Mouse (Mus musculus): ENCODE results near the gene Rbm12. TPM values are rescaled to one million over a fixed set of nuclear protein-coding genes. Genes with fewer than 3 reads are reported as not detected.

Rbm12 gene
- polyA plus RNA-seq, 1 experiment from 2014 or later, result 47.3 TPM

GRCm38 (mm10) chr2:156091926-156092325 lies 19.9 kb downstream of the Rbm12 start:
- Histone ChIP-seq H3K27ac (replicated peaks; ENCODE audit: low read depth, low read length) (no peak overlapping the region), H3K27me3 (ENCODE audit: control insufficient read depth, insufficient read depth, low read length) (no peaks in the 10 kb centered on the region), H3K9me3 (replicated peaks; ENCODE audit: control insufficient read depth, low read length) (no peaks in the 10 kb centered on the region), H3K4me1 (ENCODE audit: control insufficient read depth, insufficient read depth, low read length) (no peaks in the 10 kb centered on the region), H3K9ac (replicated peaks; ENCODE audit: low read length) (no peak overlapping the region), H3K4me3 (ENCODE audit: low read depth, low read length) (no peak overlapping the region), H3K36me3 (replicated peaks; ENCODE audit: control insufficient read depth, insufficient read depth, low read depth, low read length) (peaks cover 3% of the 10 kb centered on the region), H3K4me2 (ENCODE audit: low read depth, low read length) (no peak overlapping the region)
- 87% methylated on average over 5 of the region's 5 CpGs for WGBS
- ATAC-seq (replicated peaks; ENCODE audit: insufficient number of reproducible peaks, low FRiP score, low TSS enrichment, low read depth), result no peak
- no peak for DNase-seq (ENCODE audit: low spot score)

GRCm38 (mm10) chr2:156089799-156090198 lies 22.0 kb downstream of the Rbm12 start:
- DNase-seq (ENCODE audit: low spot score) (no peak), ATAC-seq (replicated peaks; ENCODE audit: insufficient number of reproducible peaks, low FRiP score, low TSS enrichment, low read depth) (no peak)

DNA sequence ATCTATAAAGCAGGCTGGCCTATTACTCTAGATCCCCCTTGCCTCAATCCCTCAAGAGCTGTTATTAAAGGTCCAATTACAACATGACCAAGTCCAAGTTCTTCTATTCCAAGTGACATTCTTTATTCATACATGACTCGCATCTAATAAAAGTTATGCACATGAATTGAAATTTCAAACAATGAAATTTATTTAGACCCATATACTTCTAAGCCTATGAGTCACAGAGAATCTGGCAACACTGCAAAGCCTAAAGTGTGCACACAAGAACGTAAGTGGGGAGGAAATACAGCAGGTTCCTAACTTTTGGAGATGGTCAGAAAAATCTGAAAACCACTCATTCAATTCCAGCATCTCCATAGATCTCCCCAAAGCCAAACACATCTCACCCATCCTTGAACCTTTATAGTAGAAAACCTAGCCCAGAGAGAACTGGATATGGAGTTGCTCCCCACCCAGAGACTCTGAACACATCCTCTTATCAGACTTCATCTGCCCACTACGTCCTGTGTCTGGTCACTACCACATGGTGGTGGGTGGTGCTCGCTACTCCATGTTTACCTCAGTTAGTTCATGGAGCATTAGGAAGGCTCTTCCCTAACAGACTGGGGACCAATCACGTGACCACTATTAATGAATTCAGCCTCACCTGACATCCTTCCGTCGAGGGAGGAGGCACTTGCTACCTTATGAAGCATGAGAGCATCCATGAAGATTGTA lies 24.2 kb downstream of the Rbm12 start:
- ATAC-seq (replicated peaks; ENCODE audit: insufficient number of reproducible peaks, low FRiP score, low TSS enrichment, low read depth) (no peak), DNase-seq (ENCODE audit: low spot score) (no peak)
- H3K9ac ChIP-seq (replicated peaks; ENCODE audit: low read length), result no peak overlapping the region
- no peaks in the 10 kb centered on the region for H3K9me3 ChIP-seq (replicated peaks; ENCODE audit: control insufficient read depth, low read length)
- H3K27ac ChIP-seq (replicated peaks; ENCODE audit: low read depth, low read length), result no peak overlapping the region
- H3K4me3 ChIP-seq (ENCODE audit: low read depth, low read length), result no peak overlapping the region
- H3K27me3 ChIP-seq (ENCODE audit: control insufficient read depth, insufficient read depth, low read length), result no peaks in the 10 kb centered on the region
- no peak overlapping the region for H3K4me2 ChIP-seq (ENCODE audit: low read depth, low read length)
- no peaks in the 10 kb centered on the region for H3K36me3 ChIP-seq (replicated peaks; ENCODE audit: control insufficient read depth, insufficient read depth, low read depth, low read length)
- 88% methylated on average over 7 of the region's 7 CpGs for WGBS
- H3K4me1 ChIP-seq (ENCODE audit: control insufficient read depth, insufficient read depth, low read length), result no peaks in the 10 kb centered on the region

More at GRCm38 (mm10) chr2:156089799-156090198, 22.0 kb downstream of the Rbm12 start:
- Histone ChIP-seq H3K4me3 (ENCODE audit: low read depth, low read length) (no peak overlapping the region), H3K36me3 (replicated peaks; ENCODE audit: control insufficient read depth, insufficient read depth, low read depth, low read length) (no peaks in the 10 kb centered on the region), H3K27me3 (ENCODE audit: control insufficient read depth, insufficient read depth, low read length) (no peaks in the 10 kb centered on the region), H3K4me2 (ENCODE audit: low read depth, low read length) (no peak overlapping the region), H3K4me1 (ENCODE audit: control insufficient read depth, insufficient read depth, low read length) (no peaks in the 10 kb centered on the region), H3K9me3 (replicated peaks; ENCODE audit: control insufficient read depth, low read length) (no peaks in the 10 kb centered on the region), H3K27ac (replicated peaks; ENCODE audit: low read depth, low read length) (no peak overlapping the region), H3K9ac (replicated peaks; ENCODE audit: low read length) (no peak overlapping the region)
- 79% methylated on average over 1 of the region's 1 CpGs for WGBS

- H3K9ac ChIP-seq (replicated peaks; ENCODE audit: low read length), result no peak overlapping the region
- no peaks in the 10 kb centered on the region for H3K4me1 ChIP-seq (ENCODE audit: control insufficient read depth, insufficient read depth, low read length)
- 91% methylated on average over 3 of the region's 3 CpGs for WGBS
- ATAC-seq (replicated peaks; ENCODE audit: insufficient number of reproducible peaks, low FRiP score, low TSS enrichment, low read depth), result no peak
- no peaks in the 10 kb centered on the region for H3K9me3 ChIP-seq (replicated peaks; ENCODE audit: control insufficient read depth, low read length)
- H3K4me3 ChIP-seq (ENCODE audit: low read depth, low read length), result no peak overlapping the region
- DNase-seq (ENCODE audit: low spot score), result no peak
- no peaks in the 10 kb centered on the region for H3K27me3 ChIP-seq (ENCODE audit: control insufficient read depth, insufficient read depth, low read length)
- H3K36me3 ChIP-seq (replicated peaks; ENCODE audit: control insufficient read depth, insufficient read depth, low read depth, low read length), result no peaks in the 10 kb centered on the region
- no peak overlapping the region for H3K4me2 ChIP-seq (ENCODE audit: low read depth, low read length)
- no peak overlapping the region for H3K27ac ChIP-seq (replicated peaks; ENCODE audit: low read depth, low read length)
Measured at GRCm38 (mm10) chr2:156084541-156084940, 27.2 kb downstream of the Rbm12 start.

- H3K27ac ChIP-seq (replicated peaks; ENCODE audit: low read depth, low read length), result no peak overlapping the region
- no peak overlapping the region for H3K4me3 ChIP-seq (ENCODE audit: low read depth, low read length)
- DNase-seq (ENCODE audit: low spot score) (no peak), ATAC-seq (replicated peaks; ENCODE audit: insufficient number of reproducible peaks, low FRiP score, low TSS enrichment, low read depth) (no peak)
- H3K4me1 ChIP-seq (ENCODE audit: control insufficient read depth, insufficient read depth, low read length), result no peaks in the 10 kb centered on the region
- no peak overlapping the region for H3K4me2 ChIP-seq (ENCODE audit: low read depth, low read length)
- H3K9ac ChIP-seq (replicated peaks; ENCODE audit: low read length), result no peak overlapping the region
- 93% methylated on average over 7 of the region's 7 CpGs for WGBS
- H3K9me3 ChIP-seq (replicated peaks; ENCODE audit: control insufficient read depth, low read length), result no peaks in the 10 kb centered on the region
- peaks cover 8% of the 10 kb centered on the region for H3K36me3 ChIP-seq (replicated peaks; ENCODE audit: control insufficient read depth, insufficient read depth, low read depth, low read length)
- H3K27me3 ChIP-seq (ENCODE audit: control insufficient read depth, insufficient read depth, low read length), result no peaks in the 10 kb centered on the region
Measured at GRCm38 (mm10) chr2:156080391-156080790, 31.4 kb downstream of the Rbm12 start.

DNA sequence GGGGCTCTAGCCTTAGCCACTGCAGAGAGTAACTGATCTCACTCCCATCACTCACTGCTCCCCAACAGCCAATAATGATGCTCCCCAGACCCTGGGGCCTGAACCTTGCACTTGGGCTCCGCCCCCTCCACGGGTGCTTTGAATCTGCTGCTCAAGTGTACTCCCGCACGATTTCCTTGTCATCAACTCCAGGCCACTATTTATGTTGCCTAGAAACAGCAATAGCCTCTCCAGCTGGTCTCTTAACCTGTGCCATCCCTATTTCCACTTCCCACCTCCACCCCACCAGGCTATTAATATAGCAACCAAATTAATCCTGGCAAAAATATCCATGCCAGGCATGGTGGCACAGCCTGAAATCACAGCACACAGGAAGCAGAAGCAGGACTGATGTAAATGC lies 32.1 kb downstream of the Rbm12 start:
- Histone ChIP-seq H3K9me3 (replicated peaks; ENCODE audit: control insufficient read depth, low read length) (no peaks in the 10 kb centered on the region), H3K4me1 (ENCODE audit: control insufficient read depth, insufficient read depth, low read length) (no peaks in the 10 kb centered on the region), H3K9ac (replicated peaks; ENCODE audit: low read length) (no peak overlapping the region), H3K27me3 (ENCODE audit: control insufficient read depth, insufficient read depth, low read length) (no peaks in the 10 kb centered on the region), H3K4me2 (ENCODE audit: low read depth, low read length) (no peak overlapping the region), H3K36me3 (replicated peaks; ENCODE audit: control insufficient read depth, insufficient read depth, low read depth, low read length) (peaks cover 10% of the 10 kb centered on the region), H3K27ac (replicated peaks; ENCODE audit: low read depth, low read length) (no peak overlapping the region), H3K4me3 (ENCODE audit: low read depth, low read length) (no peak overlapping the region)
- ATAC-seq (replicated peaks; ENCODE audit: insufficient number of reproducible peaks, low FRiP score, low TSS enrichment, low read depth), result no peak
- WGBS, result 61% methylated on average over 4 of the region's 4 CpGs
- DNase-seq (ENCODE audit: low spot score), result no peak

DNA sequence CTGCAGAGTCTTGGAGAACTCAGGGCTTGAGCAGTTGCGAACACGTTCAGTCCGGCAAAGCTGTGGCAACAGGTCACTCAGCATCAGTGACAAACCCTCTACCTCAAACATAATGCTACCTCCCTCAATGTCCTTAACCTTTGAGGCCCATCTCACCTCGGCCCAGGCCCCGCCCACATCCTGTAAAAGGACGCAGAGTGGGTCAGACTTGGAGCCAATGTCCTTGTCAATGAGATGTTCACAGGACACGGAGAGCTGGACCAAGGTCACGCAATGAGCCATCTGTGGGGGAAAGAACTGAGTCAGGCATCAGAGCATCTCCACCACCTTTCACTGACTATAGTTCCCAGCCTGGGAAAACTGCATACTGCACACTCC lies 32.6 kb downstream of the Rbm12 start:
- Histone ChIP-seq H3K4me2 (ENCODE audit: low read depth, low read length) (no peak overlapping the region), H3K4me1 (ENCODE audit: control insufficient read depth, insufficient read depth, low read length) (no peaks in the 10 kb centered on the region), H3K4me3 (ENCODE audit: low read depth, low read length) (no peak overlapping the region), H3K9ac (replicated peaks; ENCODE audit: low read length) (no peak overlapping the region), H3K9me3 (replicated peaks; ENCODE audit: control insufficient read depth, low read length) (no peaks in the 10 kb centered on the region), H3K27me3 (ENCODE audit: control insufficient read depth, insufficient read depth, low read length) (no peaks in the 10 kb centered on the region), H3K27ac (replicated peaks; ENCODE audit: low read depth, low read length) (no peak overlapping the region), H3K36me3 (replicated peaks; ENCODE audit: control insufficient read depth, insufficient read depth, low read depth, low read length) (peaks cover 10% of the 10 kb centered on the region)
- no peak for ATAC-seq (replicated peaks; ENCODE audit: insufficient number of reproducible peaks, low FRiP score, low TSS enrichment, low read depth)
- WGBS, result 92% methylated on average over 8 of the region's 8 CpGs
- no peak for DNase-seq (ENCODE audit: low spot score)

GRCm38 (mm10) chr2:156078421-156079182 lies 33.2 kb downstream of the Rbm12 start:
- peaks cover 10% of the 10 kb centered on the region for H3K36me3 ChIP-seq (replicated peaks; ENCODE audit: control insufficient read depth, insufficient read depth, low read depth, low read length)
- H3K4me3 ChIP-seq (ENCODE audit: low read depth, low read length), result no peak overlapping the region
- no peak overlapping the region for H3K27ac ChIP-seq (replicated peaks; ENCODE audit: low read depth, low read length)
- no peaks in the 10 kb centered on the region for H3K27me3 ChIP-seq (ENCODE audit: control insufficient read depth, insufficient read depth, low read length)
- WGBS, result 91% methylated on average over 16 of the region's 16 CpGs
- no peaks in the 10 kb centered on the region for H3K4me1 ChIP-seq (ENCODE audit: control insufficient read depth, insufficient read depth, low read length)
- ATAC-seq (replicated peaks; ENCODE audit: insufficient number of reproducible peaks, low FRiP score, low TSS enrichment, low read depth) (no peak), DNase-seq (ENCODE audit: low spot score) (no peak)
- no peak overlapping the region for H3K4me2 ChIP-seq (ENCODE audit: low read depth, low read length)
- H3K9ac ChIP-seq (replicated peaks; ENCODE audit: low read length), result no peak overlapping the region
- no peaks in the 10 kb centered on the region for H3K9me3 ChIP-seq (replicated peaks; ENCODE audit: control insufficient read depth, low read length)

Measured in embryonic facial prominence, embryonic 11.5 days (tissue).